In the genomic region with DNA sequence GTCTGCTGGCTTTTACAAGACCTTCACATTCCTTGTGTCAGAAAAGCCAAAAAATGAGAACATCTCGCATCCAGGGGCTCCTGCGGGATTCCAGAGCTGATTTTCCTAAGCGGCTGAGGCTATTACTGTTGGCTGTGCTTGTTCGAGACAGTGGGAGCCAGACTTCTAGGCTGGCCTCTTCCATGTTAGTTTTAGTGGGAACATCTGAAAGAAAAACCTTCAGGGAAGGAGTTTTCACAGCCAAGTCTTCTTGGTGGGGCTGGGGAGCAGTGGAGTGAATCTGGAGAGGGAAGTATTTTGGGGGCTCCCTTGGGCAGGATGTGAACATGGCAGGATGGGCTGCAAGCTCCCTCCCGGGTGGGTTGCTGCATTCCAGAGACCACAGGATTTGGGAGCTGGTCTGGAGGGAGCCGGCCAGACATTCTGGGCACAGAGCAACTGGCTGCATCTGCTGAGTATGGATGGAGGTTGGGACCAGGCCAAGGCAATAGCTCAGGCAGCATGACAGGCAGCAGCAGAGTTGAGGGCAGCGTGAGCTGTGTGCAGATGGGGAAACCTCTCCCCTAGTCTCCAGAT, we compare ENCODE assay signal across 8 mouse cellular contexts. TPM values are rescaled to one million over a fixed set of nuclear protein-coding genes. Genes with fewer than 3 reads are reported as not detected.
DNase-seq lines count a peak whose midpoint lies in the region; ATAC-seq lines count a peak whose summit lies in the region.

No protein-coding gene starts in this region.

- ATAC-seq in midbrain, embryonic 16.5 days = no peak
- no peak for ATAC-seq in midbrain, embryonic 13.5 days
- no peak for ATAC-seq in heart, embryonic 14.5 days (ENCODE audit: insufficient number of reproducible peaks, insufficient read depth, low FRiP score, low read depth)
- no peak for ATAC-seq in liver, embryonic 15.5 days (ENCODE audit: insufficient read depth)

- H3K36me3 ChIP-seq in midbrain, embryonic 16.5 days (ENCODE audit: control insufficient read depth, insufficient read depth, low read length) = no peaks in the 10 kb centered on the region
- H3K36me3 ChIP-seq in midbrain, embryonic 13.5 days = no peaks in the 10 kb centered on the region
- no peaks in the 10 kb centered on the region for H3K36me3 ChIP-seq in heart, embryonic 14.5 days (ENCODE audit: control insufficient read depth, insufficient read depth, low read length)
- no peaks in the 10 kb centered on the region for H3K36me3 ChIP-seq in liver, embryonic 15.5 days (replicated peaks)

- H3K9ac ChIP-seq in midbrain, embryonic 16.5 days (ENCODE audit: low read depth, low read length) = no peak overlapping the region
- no peak overlapping the region for H3K9ac ChIP-seq in midbrain, embryonic 13.5 days (replicated peaks)
- no peak overlapping the region for H3K9ac ChIP-seq in heart, embryonic 14.5 days (ENCODE audit: low read length)
- H3K9ac ChIP-seq in liver, embryonic 15.5 days = no peak overlapping the region

- H3K9me3 ChIP-seq in midbrain, embryonic 16.5 days (replicated peaks; ENCODE audit: control insufficient read depth, low read length, poor library complexity, severe bottlenecking) = no peaks in the 10 kb centered on the region
- no peaks in the 10 kb centered on the region for H3K9me3 ChIP-seq in midbrain, embryonic 13.5 days
- H3K9me3 ChIP-seq in heart, embryonic 14.5 days (ENCODE audit: control insufficient read depth, low read length) = no peaks in the 10 kb centered on the region
- H3K9me3 ChIP-seq in liver, embryonic 15.5 days (replicated peaks) = no peaks in the 10 kb centered on the region

- no peaks in the 10 kb centered on the region for H3K4me1 ChIP-seq in midbrain, embryonic 16.5 days (ENCODE audit: control insufficient read depth, insufficient read depth, low read length)
- 0 out of 2 replicates have a peak, but pooled peaks cover 4% of the 10 kb centered on the region for H3K4me1 ChIP-seq in midbrain, embryonic 13.5 days (replicated peaks)
- H3K4me1 ChIP-seq in heart, embryonic 14.5 days (ENCODE audit: control insufficient read depth in 2 of 2, insufficient read depth in 2 of 2, low read length in 2 of 2) = peaks cover 9 to 13% of the 10 kb centered on the region in 2 experiments; a peak in 3 of 4 replicates
- H3K4me1 ChIP-seq in liver, embryonic 15.5 days (replicated peaks) = peaks cover 5% of the 10 kb centered on the region

- DNase-seq in adrenal gland, adult (ENCODE audit: inconsistent age in 2 of 2, low spot score in 1 of 2) = peak; percentile 71 to 81
- no peak for DNase-seq in adrenal gland, postnatal 4 days (ENCODE audit: low spot score in 2 of 2)
- no peak for DNase-seq in spleen, postnatal 36 days (ENCODE audit: low spot score in 2 of 2)
- no peak for DNase-seq in spleen, postnatal 10 days (ENCODE audit: low spot score in 2 of 2)

- H3K27ac ChIP-seq in midbrain, embryonic 16.5 days (ENCODE audit: low read length) = peak overlapping the region; percentile 14; the same call in 1 of the 2 replicates
- H3K27ac ChIP-seq in midbrain, embryonic 13.5 days = no peak overlapping the region
- peak overlapping the region; percentile 48 to 65 for H3K27ac ChIP-seq in heart, embryonic 14.5 days (replicated peaks in 1 of 2; ENCODE audit: control insufficient read depth in 1 of 2, insufficient read depth in 1 of 2, low read depth in 2 of 2, low read length in 2 of 2)
- H3K27ac ChIP-seq in liver, embryonic 15.5 days (replicated peaks) = 0 out of 2 replicates have a peak overlapping the region, but pooled peaks have one; percentile 25

- WGBS in midbrain, embryonic 16.5 days = 77% methylated on average over 7 of the region's 7 CpGs
- 71% methylated on average over 7 of the region's 7 CpGs for WGBS in midbrain, embryonic 13.5 days
- WGBS in heart, embryonic 14.5 days = 40% methylated on average over 7 of the region's 7 CpGs
- WGBS in liver, embryonic 15.5 days (ENCODE audit: insufficient replicate concordance) = 63% methylated on average over 7 of the region's 7 CpGs

- H3K4me3 ChIP-seq in midbrain, embryonic 16.5 days (ENCODE audit: low read depth, low read length) = no peak overlapping the region
- H3K4me3 ChIP-seq in midbrain, embryonic 13.5 days (replicated peaks) = no peak overlapping the region
- no peak overlapping the region for H3K4me3 ChIP-seq in heart, embryonic 14.5 days (ENCODE audit: control insufficient read depth in 1 of 2, insufficient read depth in 1 of 2, low read depth in 1 of 2, low read length in 2 of 2)
- no peak overlapping the region for H3K4me3 ChIP-seq in liver, embryonic 15.5 days (replicated peaks)

- no peak overlapping the region for H3K4me2 ChIP-seq in midbrain, embryonic 16.5 days (ENCODE audit: low read length)
- H3K4me2 ChIP-seq in midbrain, embryonic 13.5 days (replicated peaks) = no peak overlapping the region
- H3K4me2 ChIP-seq in heart, embryonic 14.5 days (ENCODE audit: low read length) = no peak overlapping the region
- H3K4me2 ChIP-seq in liver, embryonic 15.5 days = no peak overlapping the region

- H3K27me3 ChIP-seq in midbrain, embryonic 16.5 days (ENCODE audit: control insufficient read depth, insufficient read depth, low read depth, low read length) = no peaks in the 10 kb centered on the region; the same call in 1 of the 2 replicates
- H3K27me3 ChIP-seq in midbrain, embryonic 13.5 days = no peaks in the 10 kb centered on the region
- H3K27me3 ChIP-seq in heart, embryonic 14.5 days (ENCODE audit: control insufficient read depth, insufficient read depth, low read length) = no peaks in the 10 kb centered on the region
- no peaks in the 10 kb centered on the region for H3K27me3 ChIP-seq in liver, embryonic 15.5 days

RNA-seq across cellular contexts. Expression of a gene that starts 4.6 kb away (rescaled TPM):
- total RNA-seq in adrenal gland, postnatal 4 days (2021) = 10 to 100 TPM; 89.3 to 90.7 TPM
- 34.0 and 37.8 TPM in 2 replicates for polyA plus RNA-seq in midbrain, embryonic 16.5 days (2015; fragmentation: Nextera tagmentation; extraction: Ambion mirVana)
- 26.9 and 29.3 TPM in 2 replicates for polyA plus RNA-seq in midbrain, embryonic 13.5 days (2015; fragmentation: Nextera tagmentation; extraction: Ambion mirVana)
- 40.5 and 44.9 TPM in 2 replicates for polyA plus RNA-seq in heart, embryonic 14.5 days (2014; fragmentation: Nextera tagmentation; extraction: Ambion mirVana)
- 12.9 and 14.4 TPM in 2 replicates for polyA plus RNA-seq in liver, embryonic 15.5 days (2015; fragmentation: Nextera tagmentation; extraction: Ambion mirVana)

Comparison
In these comparisons a context has a peak if more than half of its experiments do, and no peak if none do; other contexts are left out.
1. DNase-seq: peak in adrenal gland, adult (2 of 2); none in adrenal gland, postnatal 4 days (0 of 2), spleen, postnatal 36 days (0 of 2) and spleen, postnatal 10 days (0 of 2).